Mouse (Mus musculus) olfactory bulb, adult 2 months (tissue): ENCODE data around the gene Ern1. TPM values are rescaled to one million over a fixed set of nuclear protein-coding genes. Genes with fewer than 3 reads are reported as not detected.
A peak's percentile ranks its signal among the peaks of the same experiment; 100 is the strongest.
"Not testable (repeated sequence)": the region's sequence is repeated elsewhere in the genome, so short reads cannot be mapped to it uniquely, and the experiment has no call there.

Experiments
- H3K27ac ChIP-seq: fragments of 200-500 bp; 2 replicates; pipeline ENCODE4 v1.5.1; 2012; ENCODE audit warnings: low read depth, low read length; ENCODE audit not compliant: insufficient read depth
- H3K4me1 ChIP-seq: fragments of 200-500 bp; 2 replicates; pipeline ENCODE4 v1.6.1; 2012; ENCODE audit warnings: low read length; ENCODE audit not compliant: control insufficient read depth, insufficient read depth
- H3K4me3 ChIP-seq: fragments of 200-500 bp; 2 replicates; pipeline ENCODE4 v1.5.1; 2012; ENCODE audit warnings: mild to moderate bottlenecking, low read depth, low read length, moderate library complexity; ENCODE audit not compliant: insufficient read depth
- CTCF ChIP-seq: fragments of 200-500 bp; IDR thresholded peaks from 2 replicates; pipeline ENCODE4 v1.5.1; 2012; ENCODE audit warnings: low read depth, mild to moderate bottlenecking, low read length, moderate library complexity; ENCODE audit not compliant: insufficient read depth
- POLR2A ChIP-seq: fragments of 200-500 bp; IDR thresholded peaks from 2 replicates; pipeline ENCODE4 v1.6.1; 2012; ENCODE audit warnings: mild to moderate bottlenecking, low read depth, low read length, moderate library complexity; ENCODE audit not compliant: insufficient read depth
- WGBS: fragments of 180-500 bp; shearing (Covaris S2); methylation state at CpG from one replicate; pipeline ENCODE4 v1.1.7; 2018; 5-methylcytosine and 5-hydroxymethylcytosine counted together
- polyA plus RNA-seq: library from polyadenylated mRNA; stranded (reverse); fragments of >200 nt; gene quantifications from 2 replicates; pipeline ENCODE4 v1.2.4, GENCODE M21; 2012; ENCODE audit warnings: low replicate concordance; ENCODE audit not compliant: missing spikeins, insufficient read depth, insufficient read length

Ern1 gene
- polyA plus RNA-seq, 1 experiment = not detected

- TF ChIP-seq POLR2A = no peak
- no peak for TF ChIP-seq CTCF
These were observed 11.2 kb upstream of the Ern1 start for GRCm38 (mm10) chr11:106498739-106499379.

GRCm38 (mm10) chr11:106497926-106498325 lies 10.3 kb upstream of the Ern1 start:
- Histone ChIP-seq H3K4me1 (peaks cover 6% of the 10 kb centered on the region; the same call in 1 of the 2 replicates), H3K4me3 (no peak overlapping the region), H3K27ac (no peak overlapping the region)
- TF ChIP-seq CTCF (no peak), POLR2A (no peak)
- 87% methylated on average over 2 of the region's 2 CpGs for WGBS

More at GRCm38 (mm10) chr11:106498739-106499379, 11.2 kb upstream of the Ern1 start:
- peaks cover 6% of the 10 kb centered on the region; the same call in 1 of the 2 replicates for H3K4me1 ChIP-seq
- H3K27ac ChIP-seq = no peak overlapping the region
- WGBS = 28% methylated on average over 4 of the region's 4 CpGs
- H3K4me3 ChIP-seq = no peak overlapping the region

- not testable (repeated sequence) for H3K4me1 ChIP-seq, H3K4me3 ChIP-seq, H3K27ac ChIP-seq
- 96% methylated on average over 2 of the region's 2 CpGs for WGBS
These were observed 9.4 kb upstream of the Ern1 start for GRCm38 (mm10) chr11:106497009-106497408.

- 80% methylated on average over 7 of the region's 7 CpGs for WGBS
- H3K27ac ChIP-seq = no peak overlapping the region
- H3K4me3 ChIP-seq = no peak overlapping the region
- TF ChIP-seq CTCF (no peak), POLR2A (no peak)
- H3K4me1 ChIP-seq = peaks cover 2% of the 10 kb centered on the region
These were observed 5.5 kb upstream of the Ern1 start for GRCm38 (mm10) chr11:106492984-106493669.

- Histone ChIP-seq H3K27ac (no peak overlapping the region), H3K4me1 (peaks cover 10% of the 10 kb centered on the region), H3K4me3 (no peak overlapping the region)
- TF ChIP-seq CTCF = 0 out of 2 replicates have a peak, but pooled peaks have one; percentile 26
- TF ChIP-seq POLR2A = no peak
- whole genome bisulfite sequencing = under 1% methylated on average over 3 of the region's 3 CpGs
These were observed 3.7 kb upstream of the Ern1 start for GRCm38 (mm10) chr11:106491393-106491792.

- 90% methylated on average over 6 of the region's 6 CpGs for WGBS
- not testable (repeated sequence) for H3K27ac ChIP-seq, H3K4me3 ChIP-seq
- peaks cover 11% of the 10 kb centered on the region for H3K4me1 ChIP-seq
These were observed 2.9 kb upstream of the Ern1 start for GRCm38 (mm10) chr11:106490600-106490999.

- TF ChIP-seq POLR2A (no peak), CTCF (no peak)
- Histone ChIP-seq H3K27ac (no peak overlapping the region), H3K4me1 (peaks cover 11% of the 10 kb centered on the region), H3K4me3 (no peak overlapping the region)
- 76% methylated on average over 10 of the region's 10 CpGs for WGBS
These were observed 2.4 kb upstream of the Ern1 start for GRCm38 (mm10) chr11:106490057-106490456.

- peaks cover 11% of the 10 kb centered on the region for H3K4me1 ChIP-seq
- 64% methylated on average over 7 of the region's 7 CpGs for WGBS
- H3K4me3 ChIP-seq = no peak overlapping the region
- no peak for TF ChIP-seq POLR2A
- TF ChIP-seq CTCF = no peak
- no peak overlapping the region for H3K27ac ChIP-seq
These were observed 1.5 kb upstream of the Ern1 start for GRCm38 (mm10) chr11:106489036-106489693.

- H3K27ac ChIP-seq = no peak overlapping the region; the same call in 1 of the 2 replicates
- 20% methylated on average over 17 of the region's 17 CpGs for WGBS
- H3K4me1 ChIP-seq = peaks cover 11% of the 10 kb centered on the region
- TF ChIP-seq CTCF = no peak
- TF ChIP-seq POLR2A = no peak
- peak overlapping the region; percentile 73 for H3K4me3 ChIP-seq
These were observed 492 bp upstream of the Ern1 start for GRCm38 (mm10) chr11:106488126-106488561.
